Mouse (Mus musculus) layer of hippocampus, postnatal 25 days (tissue): ENCODE results near the gene Abcc9. TPM values are rescaled to one million over a fixed set of nuclear protein-coding genes. Genes with fewer than 3 reads are reported as not detected.
"Not testable (repeated sequence)": the region's sequence is repeated elsewhere in the genome, so short reads cannot be mapped to it uniquely, and the experiment has no call there.

ENCODE experiments used
- DNase-seq, 2 experiments: peaks; one replicate each; pipeline ENCODE4 v3.0.0; 2022; ENCODE audit warnings: mixed read lengths in 2 of 2, low spot score in 1 of 2; ENCODE audit errors: extremely low spot score in 1 of 2
- total RNA-seq, 2 experiments: library from RNA; stranded (reverse); gene quantifications; 2 replicates each; pipeline ENCODE4 v1.2.3; 2021

Abcc9 gene
- total RNA-seq, 2 experiments from 2014 or later = 3.2 to 3.5 TPM

- DNase-seq = no peak
Observed at GRCm38 (mm10) chr6:142708369-142708768, 6.3 kb upstream of the Abcc9 start.

- no peak for DNase-seq
Observed at GRCm38 (mm10) chr6:142706688-142707087, 4.6 kb upstream of the Abcc9 start.

DNA sequence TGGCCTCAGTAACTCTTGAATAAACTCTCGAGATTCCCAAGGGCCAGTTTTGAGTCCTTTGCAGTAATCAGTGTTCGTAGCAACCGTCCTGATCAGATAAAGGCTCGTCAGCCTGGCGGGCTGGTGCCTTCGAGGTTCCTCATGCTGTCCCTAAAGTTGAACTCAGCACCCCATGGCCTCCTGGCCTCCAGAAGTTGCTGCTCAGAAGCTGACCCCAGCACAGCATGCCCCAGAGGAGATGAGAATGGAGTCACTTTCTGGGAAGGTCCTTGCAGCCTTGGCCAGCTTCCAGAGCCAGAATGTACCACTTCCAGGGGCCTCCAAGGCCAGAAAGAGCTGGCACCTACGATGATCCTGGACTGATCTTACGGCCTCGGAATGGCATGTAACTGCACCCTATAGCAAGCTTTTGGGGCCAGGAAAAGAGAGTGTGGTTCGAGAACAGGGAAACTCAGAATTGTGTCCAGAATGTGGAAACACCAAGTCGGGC, 1.4 kb upstream of the Abcc9 start:
- no peak for DNase-seq

GRCm38 (mm10) chr6:142701161-142701560, 954 bp downstream of the Abcc9 start:
- DNase-seq = no peak

- no peak for DNase-seq
Observed at GRCm38 (mm10) chr6:142700753-142701152, 1.4 kb downstream of the Abcc9 start.

DNA sequence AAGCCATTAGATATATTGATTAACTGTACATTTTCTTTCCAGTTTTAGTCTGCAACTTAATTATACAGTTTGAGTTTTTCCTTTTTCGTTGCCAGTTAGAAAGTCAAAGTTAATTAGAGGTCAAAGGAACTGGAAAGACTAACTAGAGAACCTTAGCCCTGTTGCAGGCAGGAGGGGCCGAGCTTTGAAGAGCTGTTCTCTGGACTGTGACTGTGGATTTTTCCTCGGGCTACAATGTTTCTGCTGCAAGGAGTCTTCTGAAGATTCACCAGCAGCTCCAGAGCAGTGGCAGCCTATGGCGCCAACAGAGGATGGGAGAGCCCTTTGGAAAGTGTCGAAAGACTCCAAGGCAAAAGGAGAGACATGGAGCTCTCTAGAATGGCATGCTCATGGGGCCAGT, 10.0 kb downstream of the Abcc9 start:
- DNase-seq = no peak

GRCm38 (mm10) chr6:142689673-142690072, 12.4 kb downstream of the Abcc9 start:
- no peak for DNase-seq

GRCm38 (mm10) chr6:142682985-142683691, 19.0 kb downstream of the Abcc9 start:
- no peak for DNase-seq

GRCm38 (mm10) chr6:142670021-142670420, 32.1 kb downstream of the Abcc9 start:
- no peak for DNase-seq

DNA sequence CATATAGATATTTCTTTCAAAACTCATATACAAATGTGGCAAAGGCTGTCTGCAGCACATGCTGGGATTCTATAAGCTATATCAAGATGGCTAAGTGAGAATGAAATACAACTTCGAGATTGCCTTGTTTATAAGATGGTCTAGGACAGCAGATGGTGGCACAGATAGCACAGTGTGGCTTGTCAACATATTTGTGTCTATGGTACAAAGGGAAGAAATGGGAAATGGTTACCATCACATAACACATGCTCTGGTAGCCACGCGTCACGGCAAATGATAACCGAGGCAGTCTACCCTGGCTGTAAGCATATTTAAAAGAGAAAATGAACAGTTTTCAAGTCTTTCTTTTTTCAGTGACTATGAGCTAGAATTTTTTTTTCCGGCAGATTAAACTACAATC, 32.8 kb downstream of the Abcc9 start:
- no peak for DNase-seq

DNA sequence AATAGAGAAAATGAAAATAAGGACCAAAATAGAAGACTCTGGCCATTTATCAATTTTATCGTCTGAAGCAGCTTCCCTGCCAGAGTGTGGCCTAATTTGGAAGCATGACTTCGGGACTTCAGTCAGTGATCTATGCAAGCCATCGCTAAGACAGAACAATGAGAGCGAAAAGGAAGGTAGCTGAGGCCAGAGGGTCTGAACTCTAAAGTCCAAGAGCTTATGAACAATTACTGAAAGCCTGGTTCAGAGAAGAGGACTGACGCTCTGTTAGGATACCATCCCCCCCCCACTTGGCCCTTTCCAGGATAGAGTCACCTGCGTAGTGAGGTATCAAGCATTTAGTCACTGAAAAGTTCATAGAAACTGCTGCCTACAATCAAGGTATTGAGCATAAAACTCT, 33.3 kb downstream of the Abcc9 start:
- DNase-seq = no peak

- no peak for DNase-seq
Observed at GRCm38 (mm10) chr6:142668419-142668766, 33.7 kb downstream of the Abcc9 start.

DNA sequence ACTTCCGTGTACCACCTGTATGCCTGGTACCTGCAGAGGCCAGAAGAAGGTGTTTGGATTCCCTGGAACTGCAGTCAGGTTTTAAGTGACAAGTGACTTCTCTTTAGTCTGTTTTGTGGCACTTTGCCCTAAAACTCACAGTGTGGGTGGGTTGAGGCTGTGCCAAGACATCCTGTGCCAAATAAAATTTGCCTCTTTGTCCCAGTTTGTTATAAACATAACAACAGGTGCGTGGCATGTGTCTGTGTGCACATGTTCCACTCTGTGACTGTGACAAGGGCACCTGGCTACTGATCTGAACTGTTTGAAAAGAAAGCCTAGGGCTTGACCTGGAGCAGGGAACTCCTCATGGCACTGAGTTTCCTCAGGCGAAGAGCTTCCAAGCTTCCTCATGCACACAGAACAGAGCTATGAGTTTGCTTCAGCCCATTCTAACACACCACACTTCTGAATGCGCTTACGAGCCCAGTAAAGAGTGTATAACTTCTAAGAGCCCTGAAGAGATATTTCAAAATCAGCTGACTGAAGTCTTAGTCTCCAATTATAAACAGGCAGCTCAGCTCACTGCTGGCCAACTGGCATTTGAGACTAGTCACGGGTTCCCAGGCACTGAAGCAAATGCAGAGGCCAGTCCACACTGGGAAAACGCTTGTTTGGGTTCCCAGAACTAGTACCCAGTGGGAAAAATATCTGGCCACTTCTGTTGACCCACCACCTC, 34.3 kb downstream of the Abcc9 start:
- DNase-seq = no peak

DNA sequence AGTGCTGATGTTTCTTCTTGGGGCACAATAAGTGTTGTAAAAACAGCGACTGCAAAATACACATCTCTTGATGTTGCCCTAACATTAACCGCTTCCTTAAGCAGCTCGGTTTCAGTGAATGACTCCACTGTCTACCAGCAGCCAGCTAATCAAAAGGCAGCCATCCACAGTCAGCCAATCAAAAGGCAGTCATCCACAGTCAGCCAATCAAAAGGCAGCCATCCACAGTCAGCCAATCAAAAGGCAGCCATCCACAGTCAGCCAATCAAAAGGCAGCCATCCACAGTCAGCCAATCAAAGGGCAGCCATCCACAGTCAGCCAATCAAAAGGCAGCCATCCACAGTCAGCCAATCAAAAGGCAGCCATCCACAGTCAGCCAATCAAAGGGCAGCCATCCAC, 40.1 kb downstream of the Abcc9 start:
- DNase-seq = not testable (repeated sequence)

DNA sequence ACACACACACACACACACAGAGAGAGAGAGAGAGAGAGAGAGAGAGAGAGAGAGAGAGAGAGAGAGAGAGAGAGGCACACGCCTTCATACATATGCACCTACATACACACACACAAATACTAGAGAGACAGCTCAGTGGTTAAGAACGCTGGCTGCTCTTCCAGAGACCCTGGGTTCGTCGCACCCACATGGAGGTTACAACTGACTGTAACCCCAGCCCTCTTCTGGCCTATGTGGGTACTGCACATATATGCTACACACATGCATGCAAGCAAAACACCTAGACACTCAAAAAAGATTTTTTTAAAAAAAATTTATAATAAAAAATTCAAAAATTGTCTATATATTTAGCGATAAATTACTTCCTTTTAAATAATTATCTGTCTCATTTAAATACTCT, 43.1 kb downstream of the Abcc9 start:
- DNase-seq = no peak

DNA sequence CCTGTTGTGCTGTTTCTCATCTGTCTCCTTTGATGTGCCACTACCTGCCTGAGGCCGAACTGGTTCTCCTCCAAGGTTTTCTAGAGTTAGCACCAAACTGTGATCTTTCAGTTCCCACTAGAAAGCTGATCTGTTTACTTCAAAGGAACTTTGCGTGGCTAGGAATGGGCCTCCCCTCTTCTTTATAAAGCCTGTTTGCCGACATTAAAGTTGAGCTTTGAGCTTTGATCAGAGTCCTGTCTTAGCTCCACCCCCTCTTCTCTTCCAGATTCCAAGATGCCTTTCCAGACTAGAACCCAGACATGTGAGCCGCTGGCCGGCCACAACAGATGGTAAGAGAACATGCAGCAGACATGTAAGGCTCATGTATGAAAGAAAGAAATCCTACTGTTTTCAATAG, 47.6 kb downstream of the Abcc9 start:
- no peak for DNase-seq

GRCm38 (mm10) chr6:142652175-142652574, 49.9 kb downstream of the Abcc9 start:
- DNase-seq = no peak

DNA sequence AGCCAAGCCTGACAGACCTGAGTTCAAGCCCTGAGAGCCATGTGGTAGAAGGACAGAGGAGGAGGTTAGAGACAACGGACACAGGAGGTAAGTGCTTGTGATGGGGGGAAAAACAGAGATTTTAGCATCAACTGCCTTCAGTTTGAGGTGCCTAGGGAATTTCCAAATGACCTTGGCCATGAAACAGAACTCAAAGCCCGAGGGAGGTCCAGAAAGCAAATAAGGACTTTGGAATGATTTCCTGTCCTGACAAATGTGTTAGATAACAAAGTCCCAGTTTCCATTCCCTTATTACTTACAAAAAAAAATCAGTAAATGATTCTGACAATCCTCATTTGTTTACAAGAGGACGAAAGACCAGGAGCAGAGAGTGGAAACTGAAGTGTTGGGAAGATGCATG, 52.8 kb downstream of the Abcc9 start:
- DNase-seq = no peak

- DNase-seq = no peak
Observed at GRCm38 (mm10) chr6:142645474-142645873, 56.6 kb downstream of the Abcc9 start.

- no peak for DNase-seq
Observed at GRCm38 (mm10) chr6:142639301-142639700, 62.8 kb downstream of the Abcc9 start.

DNA sequence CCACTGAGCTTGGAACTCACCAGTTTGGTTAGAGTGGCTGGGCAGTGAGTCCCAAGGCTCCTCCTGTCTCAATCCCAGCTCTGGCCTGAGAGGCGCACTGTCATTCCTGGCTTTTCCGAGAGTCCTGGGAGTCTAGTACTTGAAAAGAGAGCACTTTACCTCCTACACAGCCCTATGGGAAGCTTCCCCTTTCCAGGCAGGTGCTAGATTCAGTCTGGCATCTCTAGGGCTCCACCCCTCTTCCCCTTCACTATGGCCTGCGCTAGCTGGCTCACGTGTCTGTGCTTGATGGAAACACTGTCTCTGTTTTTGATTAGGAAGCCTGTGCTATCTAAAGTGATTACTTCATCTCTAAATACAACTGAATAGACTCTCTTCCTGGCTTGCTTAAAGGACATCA, 66.5 kb downstream of the Abcc9 start:
- no peak for DNase-seq

- DNase-seq = no peak
Observed at GRCm38 (mm10) chr6:142635185-142635583, 66.9 kb downstream of the Abcc9 start.
